Comparison of ENCODE assay signal across 16 mouse cellular contexts in genomic region chrX:162098364-162098763, GRCm38 (mm10).
DNase-seq lines count a peak whose midpoint lies in the region; ATAC-seq and TF ChIP-seq lines count a peak whose summit lies in the region.
"Had no signal": no experiment of that assay in that cellular context is flagged by ENCODE, and none has a peak within 500 bp of the region (broad histone marks: within the 10 kb centered on the region; RNA-seq: fewer than 3 reads in every experiment).

No protein-coding gene starts in this region.

- TF ChIP-seq EP300 in stomach, postnatal 0 days (optimal IDR thresholded peaks at IDR 0.05) = no peak

- 0 out of 2 replicates have a peak, but pooled peaks cover 4% of the 10 kb centered on the region for H3K27me3 ChIP-seq in midbrain, embryonic 14.5 days (ENCODE audit: control insufficient read depth, insufficient read depth, low read length)
- H3K27me3 ChIP-seq in midbrain, embryonic 15.5 days (replicated peaks) = peaks cover 19% of the 10 kb centered on the region; the same call in 1 of the 2 replicates
- no peaks in the 10 kb centered on the region for H3K27me3 ChIP-seq in stomach, postnatal 0 days (ENCODE audit: control insufficient read depth, insufficient read depth, low read length)

- no peaks in the 10 kb centered on the region for H3K4me1 ChIP-seq in midbrain, embryonic 14.5 days (ENCODE audit: control insufficient read depth, insufficient read depth, low read length)
- no peaks in the 10 kb centered on the region for H3K4me1 ChIP-seq in midbrain, embryonic 15.5 days
- H3K4me1 ChIP-seq in stomach, postnatal 0 days (replicated peaks; ENCODE audit: control insufficient read depth, insufficient read depth) = no peaks in the 10 kb centered on the region
- H3K4me1 ChIP-seq: hindbrain, embryonic 10.5 days; limb, embryonic 12.5 days; liver, embryonic 12.5 days; neural tube, embryonic 12.5 days had no signal

- no peak overlapping the region for H3K9ac ChIP-seq in midbrain, embryonic 14.5 days (replicated peaks; ENCODE audit: low read length)
- H3K9ac ChIP-seq in midbrain, embryonic 15.5 days = no peak overlapping the region
- no peak overlapping the region for H3K9ac ChIP-seq in stomach, postnatal 0 days (ENCODE audit: low read length)
- H3K9ac ChIP-seq: limb, embryonic 12.5 days; liver, embryonic 12.5 days; neural tube, embryonic 12.5 days had no signal

- no peak overlapping the region for H3K27ac ChIP-seq in midbrain, embryonic 14.5 days (replicated peaks; ENCODE audit: low read depth, low read length)
- no peak overlapping the region for H3K27ac ChIP-seq in midbrain, embryonic 15.5 days
- H3K27ac ChIP-seq in stomach, postnatal 0 days (replicated peaks) = no peak overlapping the region
- H3K27ac ChIP-seq: hindbrain, embryonic 10.5 days; limb, embryonic 12.5 days; liver, embryonic 12.5 days; neural tube, embryonic 12.5 days had no signal

- WGBS in midbrain, embryonic 14.5 days = 58% methylated on average over 4 of the region's 4 CpGs
- WGBS in midbrain, embryonic 15.5 days = 45% methylated on average over 4 of the region's 4 CpGs
- 36% methylated on average over 4 of the region's 4 CpGs for WGBS in stomach, postnatal 0 days

- H3K9me3 ChIP-seq in midbrain, embryonic 14.5 days (ENCODE audit: control insufficient read depth, low read length) = no peaks in the 10 kb centered on the region
- no peaks in the 10 kb centered on the region for H3K9me3 ChIP-seq in midbrain, embryonic 15.5 days
- no peaks in the 10 kb centered on the region for H3K9me3 ChIP-seq in stomach, postnatal 0 days (ENCODE audit: control insufficient read depth, low read length)
- H3K9me3 ChIP-seq: hindbrain, embryonic 10.5 days; limb, embryonic 12.5 days; liver, embryonic 12.5 days; neural tube, embryonic 12.5 days had no signal

- no peak overlapping the region for H3K4me3 ChIP-seq in midbrain, embryonic 14.5 days (replicated peaks; ENCODE audit: low read depth, low read length)
- no peak overlapping the region for H3K4me3 ChIP-seq in midbrain, embryonic 15.5 days
- H3K4me3 ChIP-seq in stomach, postnatal 0 days (ENCODE audit: low read depth, low read length) = no peak overlapping the region
- H3K4me3 ChIP-seq: hindbrain, embryonic 10.5 days; limb, embryonic 12.5 days; liver, embryonic 12.5 days; neural tube, embryonic 12.5 days had no signal

- no peak for TF ChIP-seq CTCF in stomach, postnatal 0 days (IDR thresholded peaks at IDR 0.05; ENCODE audit: low read depth)

- no peak overlapping the region for H3K4me2 ChIP-seq in midbrain, embryonic 14.5 days (ENCODE audit: low read length)
- no peak overlapping the region for H3K4me2 ChIP-seq in midbrain, embryonic 15.5 days
- H3K4me2 ChIP-seq in stomach, postnatal 0 days (replicated peaks; ENCODE audit: low read depth) = no peak overlapping the region
- H3K4me2 ChIP-seq: limb, embryonic 12.5 days; liver, embryonic 12.5 days; midbrain, embryonic 11.5 days; neural tube, embryonic 12.5 days had no signal

- DNase-seq in adrenal gland, adult 2 months = peak; percentile 18
- DNase-seq in adrenal gland, adult 18-20 months (ENCODE audit: low spot score in 2 of 2) = no peak
- peak; percentile 11 for DNase-seq in kidney, adult 11 months
- DNase-seq in kidney, adult 18-20 months = no peak
- peak; percentile 18 for DNase-seq in midbrain, embryonic 14.5 days
- peak; percentile 6 to 22 for DNase-seq in lung, postnatal 4 days
- DNase-seq in stomach, postnatal 0 days (ENCODE audit: low spot score) = no peak
- DNase-seq: cerebellum, adult 9-10 months had no signal

- H3K36me3 ChIP-seq in midbrain, embryonic 14.5 days (ENCODE audit: control insufficient read depth, insufficient read depth, low read length) = no peaks in the 10 kb centered on the region
- H3K36me3 ChIP-seq in midbrain, embryonic 15.5 days (replicated peaks) = no peaks in the 10 kb centered on the region
- no peaks in the 10 kb centered on the region for H3K36me3 ChIP-seq in stomach, postnatal 0 days (ENCODE audit: control insufficient read depth, insufficient read depth, low read length)
- H3K36me3 ChIP-seq: hindbrain, embryonic 10.5 days; limb, embryonic 12.5 days; liver, embryonic 12.5 days; neural tube, embryonic 12.5 days had no signal

- no peak for ATAC-seq in midbrain, embryonic 14.5 days (ENCODE audit: low FRiP score, low TSS enrichment)
- ATAC-seq in midbrain, embryonic 15.5 days (replicated peaks) = no peak
- no peak for ATAC-seq in stomach, postnatal 0 days (ENCODE audit: low FRiP score, low TSS enrichment)
- ATAC-seq: activated CD4-positive, CD25-positive, alpha-beta regulatory T cell, adult 4 months; CD4-positive, CD25-positive, alpha-beta regulatory T cell, adult 4 months; liver, embryonic 12.5 days had no signal

Comparison
In these comparisons a context has a peak if more than half of its experiments do, and no peak if none do; other contexts are left out.
1. DNase-seq: peak in adrenal gland, adult 2 months (single experiment), kidney, adult 11 months (single experiment), midbrain, embryonic 14.5 days (single experiment) and lung, postnatal 4 days (2 of 2); none in adrenal gland, adult 18-20 months (0 of 2), kidney, adult 18-20 months (single experiment) and stomach, postnatal 0 days (single experiment).